Mouse (Mus musculus) stomach, embryonic 14.5 days (tissue): ENCODE measurements around the gene Fndc11. TPM values are rescaled to one million over a fixed set of nuclear protein-coding genes. Genes with fewer than 3 reads are reported as not detected.
"Not testable (repeated sequence)": the region's sequence is repeated elsewhere in the genome, so short reads cannot be mapped to it uniquely, and the experiment has no call there.

Source experiments
- ATAC-seq: fragments of 200-750 bp; cut with Nextera tagmentation; 2 replicates; pipeline ENCODE4 v1.8.0; 2017; ENCODE audit warnings: low read depth, moderate TSS enrichment; ENCODE audit not compliant: insufficient number of reproducible peaks, insufficient read depth, low FRiP score
- H3K27ac ChIP-seq: fragments of 300-500 bp; sonication (generic); 2 replicates; pipeline ENCODE4 v1.5.1; 2014; ENCODE audit warnings: mild to moderate bottlenecking, low read length, moderate library complexity, mixed read lengths
- H3K27me3 ChIP-seq: fragments of 300-500 bp; sonication (generic); 2 replicates; pipeline ENCODE4 v1.6.1; 2014; ENCODE audit warnings: low read length, control low read depth, mixed read lengths; ENCODE audit not compliant: control insufficient read depth, insufficient read depth
- H3K36me3 ChIP-seq: fragments of 300-500 bp; sonication (generic); 2 replicates; pipeline ENCODE4 v1.6.1; 2014; ENCODE audit warnings: mild to moderate bottlenecking, control low read depth, low read length, moderate library complexity, mixed read lengths; ENCODE audit not compliant: control insufficient read depth, insufficient read depth
- H3K4me1 ChIP-seq: fragments of 300-500 bp; sonication (generic); 2 replicates; pipeline ENCODE4 v1.6.1; 2014; ENCODE audit warnings: low read length, control low read depth, mixed read lengths; ENCODE audit not compliant: control insufficient read depth, insufficient read depth
- H3K4me2 ChIP-seq: fragments of 300-500 bp; sonication (generic); replicated peaks from 2 replicates; pipeline ENCODE4 v1.6.1; 2014; ENCODE audit warnings: low read depth, low read length, control low read depth
- H3K4me3 ChIP-seq: fragments of 300-500 bp; sonication (generic); 2 replicates; pipeline ENCODE4 v1.5.1; 2014; ENCODE audit warnings: low read depth, low read length, control low read depth
- H3K9ac ChIP-seq: fragments of 300-500 bp; sonication (generic); replicated peaks from 2 replicates; pipeline ENCODE4 v1.6.1; 2014; ENCODE audit warnings: low read depth, mild to moderate bottlenecking, control low read depth, low read length, moderate library complexity, mixed read lengths
- H3K9me3 ChIP-seq: fragments of 300-500 bp; sonication (generic); 2 replicates; pipeline ENCODE4 v1.6.1; 2016; ENCODE audit warnings: low read depth, low read length, control low read depth; ENCODE audit not compliant: control insufficient read depth
- WGBS: fragments of 180-500 bp; shearing (Covaris S2); extraction: QIAGEN DNeasy Blood & Tissue Kit; methylation state at CpG from one replicate; pipeline ENCODE4 v1.1.7; 2014; 5-methylcytosine and 5-hydroxymethylcytosine counted together
- polyA plus RNA-seq: library from polyadenylated mRNA; unstranded; fragments of >200 nt; fragmentation: Nextera tagmentation; extraction: Ambion mirVana; gene quantifications from 2 replicates; pipeline ENCODE4 v1.2.1, GENCODE M21; 2014

Fndc11 gene
- polyA plus RNA-seq, 1 experiment from 2014 or later = 0.29 TPM

- Histone ChIP-seq H3K4me3 (no peak overlapping the region), H3K4me2 (no peak overlapping the region), H3K36me3 (no peaks in the 10 kb centered on the region; the same call in 1 of the 2 replicates), H3K9me3 (no peaks in the 10 kb centered on the region), H3K4me1 (no peaks in the 10 kb centered on the region), H3K9ac (no peak overlapping the region), H3K27me3 (no peaks in the 10 kb centered on the region), H3K27ac (no peak overlapping the region)
- no peak for ATAC-seq
- WGBS = 79% methylated on average over 1 of the region's 1 CpGs
Observed at GRCm38 (mm10) chr2:181189321-181189720, 30.5 kb upstream of the Fndc11 start.

- not testable (repeated sequence) for H3K36me3 ChIP-seq, H3K4me1 ChIP-seq, H3K9ac ChIP-seq, H3K27ac ChIP-seq, H3K4me3 ChIP-seq, ATAC-seq, H3K4me2 ChIP-seq, H3K27me3 ChIP-seq, H3K9me3 ChIP-seq
- 53% methylated on average over 4 of the region's 4 CpGs for WGBS
Observed at GRCm38 (mm10) chr2:181191385-181191784, 28.4 kb upstream of the Fndc11 start.

- no peaks in the 10 kb centered on the region for H3K4me1 ChIP-seq
- no peaks in the 10 kb centered on the region; the same call in 1 of the 2 replicates for H3K36me3 ChIP-seq
- no peaks in the 10 kb centered on the region for H3K9me3 ChIP-seq
- H3K4me2 ChIP-seq = no peak overlapping the region
- no peak overlapping the region for H3K9ac ChIP-seq
- H3K27me3 ChIP-seq = no peaks in the 10 kb centered on the region
- H3K27ac ChIP-seq = no peak overlapping the region
- no peak for ATAC-seq
- H3K4me3 ChIP-seq = no peak overlapping the region
- WGBS = 69% methylated on average over 4 of the region's 4 CpGs
Observed at GRCm38 (mm10) chr2:181191936-181192335, 27.9 kb upstream of the Fndc11 start.

GRCm38 (mm10) chr2:181193044-181193443 is 26.8 kb upstream of the Fndc11 start:
- H3K27ac ChIP-seq = no peak overlapping the region
- no peaks in the 10 kb centered on the region; the same call in 1 of the 2 replicates for H3K36me3 ChIP-seq
- H3K27me3 ChIP-seq = no peaks in the 10 kb centered on the region
- ATAC-seq = no peak
- H3K9ac ChIP-seq = no peak overlapping the region
- no peak overlapping the region for H3K4me2 ChIP-seq
- no peaks in the 10 kb centered on the region for H3K4me1 ChIP-seq
- WGBS = 72% methylated on average over 3 of the region's 3 CpGs
- H3K9me3 ChIP-seq = no peaks in the 10 kb centered on the region
- no peak overlapping the region for H3K4me3 ChIP-seq

GRCm38 (mm10) chr2:181196628-181197300 is 23.0 kb upstream of the Fndc11 start:
- 82% methylated on average over 4 of the region's 4 CpGs for WGBS
- Histone ChIP-seq H3K36me3 (no peaks in the 10 kb centered on the region), H3K9me3 (no peaks in the 10 kb centered on the region), H3K4me2 (no peak overlapping the region), H3K4me3 (no peak overlapping the region), H3K27me3 (no peaks in the 10 kb centered on the region), H3K9ac (no peak overlapping the region), H3K27ac (no peak overlapping the region), H3K4me1 (no peaks in the 10 kb centered on the region)
- no peak for ATAC-seq

GRCm38 (mm10) chr2:181201606-181202005 is 18.2 kb upstream of the Fndc11 start:
- no peaks in the 10 kb centered on the region for H3K4me1 ChIP-seq
- WGBS = 52% methylated on average over 3 of the region's 3 CpGs
- no peak for ATAC-seq
- no peak overlapping the region for H3K9ac ChIP-seq
- H3K27me3 ChIP-seq = no peaks in the 10 kb centered on the region
- H3K36me3 ChIP-seq = no peaks in the 10 kb centered on the region
- no peak overlapping the region for H3K4me3 ChIP-seq
- no peak overlapping the region for H3K27ac ChIP-seq
- no peak overlapping the region for H3K4me2 ChIP-seq
- H3K9me3 ChIP-seq = no peaks in the 10 kb centered on the region

GRCm38 (mm10) chr2:181202422-181202821 is 17.4 kb upstream of the Fndc11 start, which contains the start of gene Ptk6:
Ptk6 (minus strand) TSS chr2:181202789.
- ATAC-seq = no peak
- H3K9me3 ChIP-seq = no peaks in the 10 kb centered on the region
- H3K4me2 ChIP-seq = no peak within 1 kb of the TSS
- WGBS = 82% methylated on average over 3 of the region's 3 CpGs
- no peaks in the 10 kb centered on the region for H3K27me3 ChIP-seq
- no peaks in the 10 kb centered on the region for H3K4me1 ChIP-seq
- no peak within 1 kb of the TSS for H3K9ac ChIP-seq
- no peak within 1 kb of the TSS for H3K27ac ChIP-seq
- no peak within 1 kb of the TSS for H3K4me3 ChIP-seq
- H3K36me3 ChIP-seq = no peaks in the 10 kb centered on the region

GRCm38 (mm10) chr2:181202886-181203285 is 16.9 kb upstream of the Fndc11 start:
- 68% methylated on average over 6 of the region's 6 CpGs for WGBS

GRCm38 (mm10) chr2:181205678-181206077 is 14.1 kb upstream of the Fndc11 start:
- H3K36me3 ChIP-seq = no peaks in the 10 kb centered on the region
- 73% methylated on average over 5 of the region's 5 CpGs for WGBS
- no peak for ATAC-seq

More at GRCm38 (mm10) chr2:181202886-181203285, 16.9 kb upstream of the Fndc11 start:
- Histone ChIP-seq H3K9ac (no peak overlapping the region), H3K27ac (no peak overlapping the region), H3K4me1 (no peaks in the 10 kb centered on the region), H3K4me3 (no peak overlapping the region), H3K9me3 (no peaks in the 10 kb centered on the region), H3K4me2 (no peak overlapping the region), H3K36me3 (no peaks in the 10 kb centered on the region), H3K27me3 (no peaks in the 10 kb centered on the region)
- no peak for ATAC-seq

More at GRCm38 (mm10) chr2:181205678-181206077, 14.1 kb upstream of the Fndc11 start:
- H3K27me3 ChIP-seq = no peaks in the 10 kb centered on the region
- no peak overlapping the region for H3K9ac ChIP-seq
- no peak overlapping the region for H3K27ac ChIP-seq
- H3K4me1 ChIP-seq = no peaks in the 10 kb centered on the region
- no peak overlapping the region for H3K4me3 ChIP-seq
- H3K9me3 ChIP-seq = no peaks in the 10 kb centered on the region
- H3K4me2 ChIP-seq = no peak overlapping the region
